Mouse (Mus musculus) heart, postnatal 25 days (tissue): Measurements from ENCODE around the gene Dnajc21. TPM values are rescaled to one million over a fixed set of nuclear protein-coding genes. Genes with fewer than 3 reads are reported as not detected.

Experiments used
- DNase-seq: peaks from one replicate; pipeline ENCODE4 v3.0.0; 2022; ENCODE audit warnings: low spot score
- intact Hi-C: fragments of 180-260 bp; cut with DNase I; formaldehyde crosslinking; loops from one replicate; pipeline ENCODE4 v1.15.1; 2025
- total RNA-seq, 2 experiments: library from RNA; stranded (reverse); gene quantifications; 2 replicates each; pipeline ENCODE4 v1.2.3; 2021

Dnajc21 gene
- total RNA-seq, 2 experiments from 2014 or later: 33.6 to 34.5 TPM

DNA sequence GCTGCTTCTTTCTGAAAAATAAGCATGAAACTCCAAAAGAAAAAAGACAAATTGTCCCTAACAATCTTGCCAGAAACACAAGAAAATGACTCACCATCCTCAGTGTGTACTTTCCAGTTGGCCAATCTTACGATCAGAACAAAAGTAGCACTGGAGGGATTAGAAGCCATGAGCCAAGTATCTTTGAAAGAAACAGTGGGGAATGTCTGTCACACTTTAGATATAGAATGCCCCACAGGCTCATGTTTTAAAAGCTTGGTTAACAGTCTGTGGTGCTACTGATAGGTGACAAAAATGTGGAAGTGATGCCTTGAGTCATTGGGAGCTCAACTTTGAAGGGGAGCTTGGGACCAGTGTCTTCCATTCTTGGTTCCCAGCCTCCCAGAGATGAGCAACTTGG lies 28.0 kb downstream of the Dnajc21 start:
- intact Hi-C loops: no loop called here
- DNase-seq: no peak

DNA sequence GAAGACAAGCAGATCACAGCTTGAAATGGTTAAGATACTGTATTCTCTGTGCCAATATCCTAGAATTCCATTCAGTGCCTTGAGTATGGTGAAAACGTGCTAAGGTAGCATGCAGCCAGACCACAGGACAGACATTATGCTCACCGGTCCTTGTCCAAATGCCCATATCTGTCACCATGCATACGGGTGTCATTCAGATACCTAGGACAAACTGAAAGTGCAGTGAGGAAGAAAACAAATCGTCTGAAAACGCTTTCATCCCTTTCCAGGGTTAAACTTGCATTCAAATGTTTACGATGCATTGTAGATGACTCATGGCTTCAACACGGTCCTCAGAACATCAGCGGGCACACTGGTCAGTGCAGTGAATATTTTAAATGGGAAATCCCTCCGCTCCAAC lies 28.8 kb downstream of the Dnajc21 start:
- intact Hi-C loops: no loop called here
- no peak for DNase-seq

DNA sequence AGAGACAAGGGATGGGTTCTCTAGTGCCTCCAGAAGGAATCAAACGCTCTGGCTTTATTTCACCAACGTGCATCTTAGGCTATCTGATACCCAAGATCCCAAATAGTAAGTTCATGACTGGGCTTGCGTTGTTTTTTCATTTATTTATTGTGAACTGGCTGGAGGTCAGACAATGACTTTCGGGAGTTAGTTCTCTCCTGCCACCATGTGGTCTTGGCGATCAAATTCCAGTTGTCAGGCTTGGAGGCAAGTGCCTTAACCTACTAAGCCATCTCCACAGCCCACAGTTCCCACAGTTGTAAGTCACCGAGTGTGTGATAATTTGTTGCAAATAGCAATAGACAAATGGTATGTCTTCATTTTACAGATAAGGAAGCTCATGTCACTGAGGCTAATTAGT lies 30.4 kb downstream of the Dnajc21 start:
- intact Hi-C loops: no loop called here
- DNase-seq: no peak

DNA sequence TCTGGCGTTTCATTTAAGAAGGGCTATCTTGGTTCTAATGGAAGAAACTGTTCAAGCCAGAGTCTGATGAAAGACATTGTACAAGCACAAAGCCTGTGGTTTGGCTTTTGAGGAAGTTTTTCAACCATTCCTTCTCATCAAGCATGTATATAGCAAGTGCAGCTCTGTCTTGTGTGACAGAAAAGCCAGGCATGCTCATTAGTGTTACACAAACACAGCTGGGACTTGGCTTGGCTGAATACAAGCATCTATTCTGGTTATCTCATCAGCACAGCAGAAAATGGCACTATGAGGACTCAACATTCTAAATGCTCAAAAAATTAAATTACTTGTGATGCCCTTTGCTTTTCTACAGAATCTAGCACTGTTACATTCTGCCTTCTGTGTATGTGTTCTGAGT lies 33.4 kb downstream of the Dnajc21 start:
- intact Hi-C loops: no loop called here
- DNase-seq: no peak

- intact Hi-C loops: no loop called here
- no peak for DNase-seq
Measured at GRCm38 (mm10) chr15:10426545-10427266, 43.6 kb downstream of the Dnajc21 start.

GRCm38 (mm10) chr15:10426124-10426523 lies 44.2 kb downstream of the Dnajc21 start:
- no peak for DNase-seq
- intact Hi-C loops: no loop called here

- intact Hi-C loops: no loop called here
- no peak for DNase-seq
Measured at GRCm38 (mm10) chr15:10421785-10422144, 48.6 kb downstream of the Dnajc21 start.

GRCm38 (mm10) chr15:10421138-10421784 lies 49.1 kb downstream of the Dnajc21 start:
- intact Hi-C loops: no loop called here
- no peak for DNase-seq

- intact Hi-C loops: no loop called here
- no peak for DNase-seq
Measured at GRCm38 (mm10) chr15:10413656-10414055, 56.7 kb downstream of the Dnajc21 start.

DNA sequence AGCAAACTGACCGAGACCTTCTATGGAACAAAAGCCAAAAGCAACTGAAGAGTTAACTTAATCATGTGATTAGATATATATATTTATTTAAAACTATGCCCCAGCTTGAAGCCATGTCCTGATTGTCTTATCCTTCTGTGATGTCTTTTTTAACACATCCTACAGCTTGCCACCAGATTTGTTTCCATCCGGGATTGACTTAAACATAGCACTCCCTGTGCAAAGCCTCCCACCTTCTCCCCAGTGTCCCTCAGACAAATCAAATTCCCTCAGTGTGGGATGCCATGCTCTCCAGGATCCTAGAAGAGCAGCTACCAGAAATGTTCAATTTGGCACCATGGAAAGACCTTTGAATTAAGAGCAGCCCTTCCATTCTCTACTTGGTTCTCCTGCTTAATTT lies 59.4 kb downstream of the Dnajc21 start:
- intact Hi-C loops: no loop called here
- DNase-seq: no peak

DNA sequence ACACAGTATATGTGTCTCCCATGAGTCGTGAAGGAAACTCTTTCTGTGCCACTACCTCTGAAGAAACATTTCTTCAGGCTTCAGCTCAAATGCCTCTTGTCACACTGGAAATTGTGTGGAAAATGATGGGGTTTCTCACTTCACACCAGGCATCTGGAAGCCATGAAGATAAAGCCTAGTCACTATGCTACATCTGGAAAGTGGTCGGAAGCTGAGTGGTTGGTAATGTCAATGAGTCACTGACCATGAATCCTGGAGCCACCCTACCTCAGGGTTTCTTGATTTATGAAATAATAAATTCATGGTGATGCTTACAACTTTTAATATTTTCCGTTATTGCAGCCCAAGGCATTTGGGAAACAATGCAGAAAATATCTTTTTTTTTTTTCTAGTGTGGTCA lies 60.5 kb downstream of the Dnajc21 start:
- no peak for DNase-seq
- intact Hi-C loops: no loop called here

- DNase-seq: no peak
- intact Hi-C loops: no loop called here
Measured at GRCm38 (mm10) chr15:10400415-10400814, 69.9 kb downstream of the Dnajc21 start.

DNA sequence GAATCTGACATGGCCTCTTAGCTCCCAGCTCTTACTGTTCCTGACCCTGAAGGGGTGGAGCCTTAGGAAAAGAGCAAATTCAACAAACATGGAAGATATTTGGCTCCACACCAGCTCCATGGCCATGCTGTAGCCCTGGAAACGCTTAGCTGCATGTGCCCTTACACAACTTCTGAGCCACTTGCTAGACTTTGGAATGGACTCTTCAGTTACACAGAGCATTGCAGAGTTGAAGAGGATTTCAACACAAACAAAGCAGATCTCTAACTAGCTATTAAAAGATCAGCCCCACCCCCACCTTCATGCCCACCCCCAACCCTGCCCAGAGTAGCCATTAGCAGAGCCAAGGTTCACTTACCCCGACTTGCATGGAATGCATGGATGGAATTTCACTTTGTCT lies 70.5 kb downstream of the Dnajc21 start:
- intact Hi-C loops: no loop called here
- DNase-seq: no peak

Other genes with a start within 250 kb of the Dnajc21 start
- gene Gm21973, start 145.1 kb downstream of the Dnajc21 start, total RNA-seq: not detected
- not detected for gene Agxt2, start 112.0 kb downstream of the Dnajc21 start, total RNA-seq
- gene Brix1, start 15.4 kb upstream of the Dnajc21 start, total RNA-seq: 10 to 100 TPM; 18.4 to 22.5 TPM
- gene Rad1, start 15.5 kb upstream of the Dnajc21 start, total RNA-seq: 1 to 10 TPM; 6.7 to 8.2 TPM
- not detected for gene Ttc23l, start 88.2 kb upstream of the Dnajc21 start, total RNA-seq
- gene Rai14, start 244.1 kb upstream of the Dnajc21 start, total RNA-seq: 1 to 10 TPM; 3.2 to 3.8 TPM